Mouse (Mus musculus): ENCODE results near the gene Ifna6. TPM values are rescaled to one million over a fixed set of nuclear protein-coding genes. Genes with fewer than 3 reads are reported as not detected.
A peak's percentile ranks its signal among the peaks of the same experiment; 100 is the strongest.

Ifna6 gene
- polyA plus RNA-seq, 1 experiment from 2014 or later = not detected

GRCm38 (mm10) chr4:88859214-88859613 lies 32.0 kb downstream of the Ifna6 start:
- no peak for ATAC-seq
- no peaks in the 10 kb centered on the region for H3K27me3 ChIP-seq (replicated peaks)
- no peak overlapping the region for H3K9ac ChIP-seq
- no peak overlapping the region for H3K4me2 ChIP-seq (replicated peaks)
- H3K4me3 ChIP-seq (replicated peaks) = no peak overlapping the region
- H3K4me1 ChIP-seq (replicated peaks) = no peaks in the 10 kb centered on the region
- H3K36me3 ChIP-seq = no peaks in the 10 kb centered on the region
- H3K27ac ChIP-seq = no peak overlapping the region
- H3K9me3 ChIP-seq = no peaks in the 10 kb centered on the region

- no peaks in the 10 kb centered on the region for H3K36me3 ChIP-seq
- no peak overlapping the region for H3K4me3 ChIP-seq (replicated peaks)
- ATAC-seq = no peak
- H3K9me3 ChIP-seq = no peaks in the 10 kb centered on the region
- 10% methylated on average over 7 of the region's 7 CpGs for WGBS
- H3K4me1 ChIP-seq (replicated peaks) = no peaks in the 10 kb centered on the region
- H3K27me3 ChIP-seq (replicated peaks) = no peaks in the 10 kb centered on the region
- H3K4me2 ChIP-seq (replicated peaks) = no peak overlapping the region
- no peak overlapping the region for H3K9ac ChIP-seq
- H3K27ac ChIP-seq = no peak overlapping the region
Measured at GRCm38 (mm10) chr4:88863309-88863708, 36.1 kb downstream of the Ifna6 start.

- no peak overlapping the region for H3K4me2 ChIP-seq (replicated peaks)
- no peaks in the 10 kb centered on the region for H3K9me3 ChIP-seq
- H3K27ac ChIP-seq = no peak overlapping the region
- no peak overlapping the region for H3K4me3 ChIP-seq (replicated peaks)
- 63% methylated on average over 9 of the region's 9 CpGs for WGBS
- no peak for ATAC-seq
- H3K9ac ChIP-seq = no peak overlapping the region
- no peaks in the 10 kb centered on the region for H3K27me3 ChIP-seq (replicated peaks)
- H3K4me1 ChIP-seq (replicated peaks) = no peaks in the 10 kb centered on the region
- H3K36me3 ChIP-seq = no peaks in the 10 kb centered on the region
Measured at GRCm38 (mm10) chr4:88864599-88864998, 37.4 kb downstream of the Ifna6 start.

- no peak overlapping the region for H3K9ac ChIP-seq
- H3K9me3 ChIP-seq = no peaks in the 10 kb centered on the region
- H3K36me3 ChIP-seq = no peaks in the 10 kb centered on the region
- H3K4me3 ChIP-seq (replicated peaks) = no peak overlapping the region
- no peaks in the 10 kb centered on the region for H3K27me3 ChIP-seq (replicated peaks)
- no peaks in the 10 kb centered on the region for H3K4me1 ChIP-seq (replicated peaks)
- H3K27ac ChIP-seq = no peak overlapping the region
- no peak overlapping the region for H3K4me2 ChIP-seq (replicated peaks)
- WGBS = 57% methylated on average over 6 of the region's 6 CpGs
- ATAC-seq = no peak
Measured at GRCm38 (mm10) chr4:88865011-88865569, 37.9 kb downstream of the Ifna6 start.

- H3K27ac ChIP-seq = no peak overlapping the region
- no peaks in the 10 kb centered on the region for H3K9me3 ChIP-seq
- WGBS = 0% methylated on average over 8 of the region's 8 CpGs
- peak; percentile 79 for ATAC-seq
- no peaks in the 10 kb centered on the region for H3K27me3 ChIP-seq (replicated peaks)
- H3K4me3 ChIP-seq (replicated peaks) = peak overlapping the region; percentile 45
- H3K4me1 ChIP-seq (replicated peaks) = no peaks in the 10 kb centered on the region
- H3K36me3 ChIP-seq = no peaks in the 10 kb centered on the region
- H3K9ac ChIP-seq = 0 out of 2 replicates have a peak overlapping the region, but pooled peaks have one; percentile 23
- H3K4me2 ChIP-seq (replicated peaks) = peak overlapping the region; percentile 80
Measured at GRCm38 (mm10) chr4:88867366-88867925, 40.2 kb downstream of the Ifna6 start.

- H3K4me2 ChIP-seq (replicated peaks) = peak overlapping the region; percentile 80
- 8% methylated on average over 30 of the region's 31 CpGs for WGBS
Measured at GRCm38 (mm10) chr4:88867926-88868911, 41.0 kb downstream of the Ifna6 start.

GRCm38 (mm10) chr4:88872691-88873090 lies 45.5 kb downstream of the Ifna6 start:
- H3K9me3 ChIP-seq = no peaks in the 10 kb centered on the region
- H3K4me1 ChIP-seq (replicated peaks) = no peaks in the 10 kb centered on the region
- WGBS = 0% methylated on average over 2 of the region's 2 CpGs
- no peak overlapping the region for H3K9ac ChIP-seq
- H3K4me2 ChIP-seq (replicated peaks) = no peak overlapping the region
- H3K36me3 ChIP-seq = no peaks in the 10 kb centered on the region
- H3K27ac ChIP-seq = no peak overlapping the region
- 0 out of 2 replicates have a peak, but pooled peaks have one; percentile 35 for ATAC-seq
- no peaks in the 10 kb centered on the region for H3K27me3 ChIP-seq (replicated peaks)
- H3K4me3 ChIP-seq (replicated peaks) = no peak overlapping the region

More at GRCm38 (mm10) chr4:88867926-88868911, 41.0 kb downstream of the Ifna6 start:
- no peaks in the 10 kb centered on the region for H3K36me3 ChIP-seq
- no peaks in the 10 kb centered on the region for H3K9me3 ChIP-seq
- peak overlapping the region; percentile 45 for H3K4me3 ChIP-seq (replicated peaks)
- no peak overlapping the region for H3K27ac ChIP-seq
- ATAC-seq = peak; percentile 66
- no peaks in the 10 kb centered on the region for H3K4me1 ChIP-seq (replicated peaks)
- peak overlapping the region; percentile 23 for H3K9ac ChIP-seq
- H3K27me3 ChIP-seq (replicated peaks) = no peaks in the 10 kb centered on the region

GRCm38 (mm10) chr4:88875435-88876095 lies 48.3 kb downstream of the Ifna6 start:
- Histone ChIP-seq H3K27ac (no peak overlapping the region), H3K27me3 (replicated peaks) (no peaks in the 10 kb centered on the region), H3K9ac (no peak overlapping the region), H3K4me2 (replicated peaks) (no peak overlapping the region), H3K9me3 (no peaks in the 10 kb centered on the region), H3K36me3 (no peaks in the 10 kb centered on the region), H3K4me1 (replicated peaks) (no peaks in the 10 kb centered on the region), H3K4me3 (replicated peaks) (no peak overlapping the region)
- 57% methylated on average over 4 of the region's 4 CpGs for WGBS
- peak; percentile 32 for ATAC-seq

GRCm38 (mm10) chr4:88876520-88876919 lies 49.3 kb downstream of the Ifna6 start:
- no peak overlapping the region for H3K27ac ChIP-seq
- H3K9me3 ChIP-seq = no peaks in the 10 kb centered on the region
- ATAC-seq = no peak
- 77% methylated on average over 4 of the region's 4 CpGs for WGBS
- no peak overlapping the region for H3K9ac ChIP-seq
- no peaks in the 10 kb centered on the region for H3K27me3 ChIP-seq (replicated peaks)
- no peaks in the 10 kb centered on the region for H3K4me1 ChIP-seq (replicated peaks)
- no peaks in the 10 kb centered on the region for H3K36me3 ChIP-seq
- H3K4me3 ChIP-seq (replicated peaks) = no peak overlapping the region
- H3K4me2 ChIP-seq (replicated peaks) = no peak overlapping the region

Other genes starting within 250 kb of the Ifna6 start
- gene Ifna9, start 235.0 kb upstream of the Ifna6 start, polyA plus RNA-seq (2015; fragmentation: Nextera tagmentation; extraction: Ambion mirVana) = not detected in 2 replicates
- gene Ifna12, start 224.0 kb upstream of the Ifna6 start, polyA plus RNA-seq (2015; fragmentation: Nextera tagmentation; extraction: Ambion mirVana) = not detected in 2 replicates
- gene C87499, start 193.0 kb upstream of the Ifna6 start, polyA plus RNA-seq (2015; fragmentation: Nextera tagmentation; extraction: Ambion mirVana) = not detected in 2 replicates
- not detected in 2 replicates for gene Ifna13, start 183.0 kb upstream of the Ifna6 start, polyA plus RNA-seq (2015; fragmentation: Nextera tagmentation; extraction: Ambion mirVana)
- gene Ifna16, start 150.5 kb upstream of the Ifna6 start, polyA plus RNA-seq (2015; fragmentation: Nextera tagmentation; extraction: Ambion mirVana) = not detected in 2 replicates
- gene Ifna2, start 143.5 kb upstream of the Ifna6 start, polyA plus RNA-seq (2015; fragmentation: Nextera tagmentation; extraction: Ambion mirVana) = not detected in 2 replicates
- gene Ifnab, start 136.1 kb upstream of the Ifna6 start, polyA plus RNA-seq (2015; fragmentation: Nextera tagmentation; extraction: Ambion mirVana) = not detected in 2 replicates
- 0.80 and 0.97 TPM in 2 replicates for gene Gm26566, start 105.6 kb upstream of the Ifna6 start, polyA plus RNA-seq (2015; fragmentation: Nextera tagmentation; extraction: Ambion mirVana)
- 75.3 and 89.4 TPM in 2 replicates for gene Klhl9, start 105.0 kb upstream of the Ifna6 start, polyA plus RNA-seq (2015; fragmentation: Nextera tagmentation; extraction: Ambion mirVana)
- gene Gm13271, start 72.5 kb upstream of the Ifna6 start, polyA plus RNA-seq (2015; fragmentation: Nextera tagmentation; extraction: Ambion mirVana) = not detected in 2 replicates
- gene Gm13283, start 67.3 kb upstream of the Ifna6 start, polyA plus RNA-seq (2015; fragmentation: Nextera tagmentation; extraction: Ambion mirVana) = 0.39 and 0.80 TPM in 2 replicates
- gene Gm13290, start 53.6 kb upstream of the Ifna6 start, polyA plus RNA-seq (2015; fragmentation: Nextera tagmentation; extraction: Ambion mirVana) = 0.63 TPM in 1 of 2 replicates, not detected in the other
- gene Gm13289, start 50.5 kb upstream of the Ifna6 start, polyA plus RNA-seq (2015; fragmentation: Nextera tagmentation; extraction: Ambion mirVana) = not detected in 2 replicates
- not detected in 2 replicates for gene Gm13272, start 47.6 kb upstream of the Ifna6 start, polyA plus RNA-seq (2015; fragmentation: Nextera tagmentation; extraction: Ambion mirVana)
- gene Ifnz, start 45.3 kb upstream of the Ifna6 start, polyA plus RNA-seq (2015; fragmentation: Nextera tagmentation; extraction: Ambion mirVana) = not detected in 2 replicates
- gene Gm13276, start 41.7 kb upstream of the Ifna6 start, polyA plus RNA-seq (2015; fragmentation: Nextera tagmentation; extraction: Ambion mirVana) = 0.38 TPM in 1 of 2 replicates, not detected in the other
- gene Gm13277, start 38.8 kb upstream of the Ifna6 start, polyA plus RNA-seq (2015; fragmentation: Nextera tagmentation; extraction: Ambion mirVana) = not detected in 2 replicates
- gene Gm13278, start 35.9 kb upstream of the Ifna6 start, polyA plus RNA-seq (2015; fragmentation: Nextera tagmentation; extraction: Ambion mirVana) = not detected in 2 replicates
- not detected in 2 replicates for gene Gm13275, start 32.9 kb upstream of the Ifna6 start, polyA plus RNA-seq (2015; fragmentation: Nextera tagmentation; extraction: Ambion mirVana)
- gene Gm13279, start 30.0 kb upstream of the Ifna6 start, polyA plus RNA-seq (2015; fragmentation: Nextera tagmentation; extraction: Ambion mirVana) = not detected in 2 replicates
- gene Gm13285, start 27.8 kb upstream of the Ifna6 start, polyA plus RNA-seq (2015; fragmentation: Nextera tagmentation; extraction: Ambion mirVana) = 1.1 TPM in 2 replicates
- gene Gm13287, start 24.2 kb upstream of the Ifna6 start, polyA plus RNA-seq (2015; fragmentation: Nextera tagmentation; extraction: Ambion mirVana) = not detected in 2 replicates
- 0.08 TPM in 1 of 2 replicates, not detected in the other for gene Gm13288, start 21.9 kb upstream of the Ifna6 start, polyA plus RNA-seq (2015; fragmentation: Nextera tagmentation; extraction: Ambion mirVana)
- not detected in 2 replicates for gene Ifna7, start 11.2 kb upstream of the Ifna6 start, polyA plus RNA-seq (2015; fragmentation: Nextera tagmentation; extraction: Ambion mirVana)
- not detected in 2 replicates for gene Ifna11, start 7.5 kb upstream of the Ifna6 start, polyA plus RNA-seq (2015; fragmentation: Nextera tagmentation; extraction: Ambion mirVana)
- gene Ifna5, start 8.1 kb downstream of the Ifna6 start, polyA plus RNA-seq (2015; fragmentation: Nextera tagmentation; extraction: Ambion mirVana) = not detected in 2 replicates
- gene Ifna4, start 14.4 kb downstream of the Ifna6 start, polyA plus RNA-seq (2015; fragmentation: Nextera tagmentation; extraction: Ambion mirVana) = not detected in 2 replicates
- not detected in 2 replicates for gene Ifna1, start 22.7 kb downstream of the Ifna6 start, polyA plus RNA-seq (2015; fragmentation: Nextera tagmentation; extraction: Ambion mirVana)
- not detected in 2 replicates for gene Ifne, start 52.8 kb downstream of the Ifna6 start, polyA plus RNA-seq (2015; fragmentation: Nextera tagmentation; extraction: Ambion mirVana)

All from intestine, embryonic 15.5 days (tissue).